Mouse (Mus musculus): ENCODE results near the gene Dusp12.

Dusp12 gene

DNA sequence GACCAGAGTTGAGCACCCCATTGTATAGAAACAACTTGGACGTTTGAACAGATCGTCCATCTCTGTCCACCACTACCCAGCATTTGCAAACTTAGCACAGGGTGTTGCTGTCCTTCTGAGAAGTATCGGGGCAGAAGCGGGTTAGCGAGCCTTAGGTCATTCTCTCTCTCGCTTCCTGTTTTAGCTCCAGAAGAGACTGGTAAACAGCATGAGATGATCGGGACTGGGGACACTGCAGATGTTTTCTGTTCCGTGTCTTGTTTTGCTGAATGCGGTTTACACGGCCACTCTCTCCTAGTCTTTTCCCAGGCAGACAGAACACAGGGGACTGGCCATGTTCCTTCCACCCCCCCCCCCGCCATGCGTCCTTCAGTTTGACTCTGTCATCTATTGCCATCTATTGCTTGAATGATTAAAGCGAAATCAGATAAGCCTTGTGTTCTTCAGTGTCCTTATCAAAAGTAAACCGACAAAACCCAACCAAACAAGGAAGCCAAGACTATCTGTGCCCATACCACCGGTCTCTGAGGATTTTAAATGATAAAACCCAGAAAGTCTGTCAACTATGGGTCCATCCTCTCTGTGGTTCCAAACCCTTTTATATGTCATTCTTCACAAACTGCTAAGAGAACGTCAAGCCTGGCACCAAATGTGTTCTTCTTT, 13.2 kb upstream of the Dusp12 start:
- DNase-seq (ENCODE audit: low spot score): no peak

- no peak for DNase-seq (ENCODE audit: low spot score)
These were observed 11.4 kb upstream of the Dusp12 start for GRCm38 (mm10) chr1:170896651-170897281.

DNA sequence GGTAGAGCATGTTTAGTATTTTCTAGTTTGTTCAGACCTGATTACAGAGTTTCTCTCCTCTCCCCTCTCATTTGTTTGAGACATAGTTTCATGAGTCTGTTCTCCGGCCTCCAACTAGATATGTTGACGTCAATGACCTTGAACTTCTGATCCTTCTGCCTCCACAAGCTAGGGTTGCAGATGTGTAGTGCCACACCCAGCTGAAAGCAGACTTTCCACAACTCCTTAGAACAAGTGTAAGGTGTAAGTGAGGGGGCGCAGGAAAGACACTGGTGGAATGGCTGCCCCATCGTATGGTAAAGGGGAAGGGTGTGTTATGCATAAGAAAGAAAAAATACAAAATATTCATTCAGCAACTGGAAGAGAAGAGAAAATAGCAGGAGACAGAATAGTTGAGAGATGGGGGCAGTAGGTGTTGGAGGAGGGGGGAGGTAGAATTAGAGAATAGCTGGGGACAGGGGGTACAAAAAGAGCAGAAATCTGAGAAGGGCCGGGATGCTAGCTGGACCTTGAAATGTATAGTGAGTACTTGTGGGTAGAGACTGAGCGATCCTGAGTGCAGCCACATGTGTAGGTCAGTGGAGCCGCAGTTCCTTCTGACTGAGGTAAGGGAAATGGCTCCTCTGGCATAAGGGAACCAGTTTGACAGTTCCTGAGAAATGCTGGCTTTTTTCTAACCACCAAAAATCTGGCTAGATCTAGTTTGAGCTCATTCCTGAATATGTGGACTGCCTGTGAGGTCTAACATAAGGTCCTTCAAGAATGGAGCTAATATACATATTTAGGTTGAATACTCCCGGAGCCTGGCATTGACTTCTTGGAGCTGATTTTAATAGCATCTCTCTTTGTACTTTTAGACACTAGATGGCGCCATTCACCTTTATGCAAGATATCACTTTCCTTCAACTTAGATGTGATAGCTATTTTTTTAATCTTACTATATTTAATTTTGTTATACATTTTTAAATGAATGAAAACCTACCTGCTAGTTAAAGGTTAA, 9.6 kb upstream of the Dusp12 start:
- no peak for DNase-seq (ENCODE audit: low spot score)

GRCm38 (mm10) chr1:170892279-170892678, 6.9 kb upstream of the Dusp12 start:
- DNase-seq (ENCODE audit: low spot score): no peak

GRCm38 (mm10) chr1:170891646-170892045, 6.3 kb upstream of the Dusp12 start:
- DNase-seq (ENCODE audit: low spot score): no peak

DNA sequence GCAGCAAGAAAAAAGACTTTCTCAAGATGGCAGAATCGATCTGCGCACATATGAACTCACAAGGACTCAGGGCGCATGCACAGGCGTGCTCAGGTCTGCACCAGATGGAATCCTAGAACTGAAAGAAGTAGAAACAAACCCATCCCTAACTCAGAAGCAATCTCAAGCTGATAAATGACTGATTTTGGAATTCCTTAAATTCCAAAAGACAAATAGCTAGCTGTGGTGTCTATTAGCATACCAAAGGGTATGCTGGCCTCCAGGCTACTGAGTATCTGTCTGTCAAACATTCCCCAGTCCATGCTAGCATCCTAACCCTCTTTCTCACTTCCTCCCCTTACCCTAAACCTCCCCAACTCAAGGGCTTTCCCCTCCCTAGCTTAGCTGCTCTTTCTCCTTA, 4.0 kb upstream of the Dusp12 start:
- DNase-seq (ENCODE audit: low spot score): no peak

DNA sequence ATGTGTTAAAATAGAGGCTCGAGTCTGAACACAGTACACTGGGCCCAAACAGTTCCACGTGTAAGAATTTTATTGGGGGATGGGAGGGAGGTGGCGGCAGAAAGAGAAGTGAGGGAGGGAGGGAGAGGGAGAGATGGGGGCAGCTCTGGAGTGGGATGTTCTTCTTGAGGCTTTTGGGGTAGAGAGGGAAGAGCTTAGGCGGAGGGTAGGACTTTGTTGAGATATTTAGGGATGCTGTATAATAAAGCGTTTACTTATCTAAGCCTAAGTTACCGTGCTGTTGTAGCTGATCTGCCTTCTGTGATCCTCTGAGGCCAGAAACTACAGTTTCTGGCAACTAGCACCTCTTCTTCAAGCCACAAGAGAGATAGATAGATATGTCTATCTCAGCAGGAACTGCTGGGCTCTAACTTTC, 711 bp upstream of the Dusp12 start:
- DNase-seq (ENCODE audit: low spot score): no peak

DNA sequence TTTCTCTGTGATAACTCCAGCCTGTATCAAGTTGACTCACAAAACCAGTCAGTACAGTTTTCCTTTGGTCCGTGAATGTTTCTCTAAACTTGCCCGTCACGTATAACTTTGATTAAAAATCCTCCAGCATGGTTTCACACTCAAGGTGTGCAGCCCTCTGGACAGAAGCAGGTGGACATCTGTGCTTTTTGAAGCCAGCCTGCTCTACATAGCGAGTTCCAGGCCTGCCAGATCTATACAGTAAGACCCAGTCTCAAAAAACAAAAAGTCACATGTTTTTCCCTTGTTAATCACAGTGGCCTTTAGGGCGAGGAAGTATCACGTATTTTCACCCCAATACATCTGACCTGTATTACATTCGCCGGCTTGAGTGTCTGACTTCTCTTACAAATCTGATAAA, 950 bp downstream of the Dusp12 start:
- DNase-seq (ENCODE audit: low spot score): no peak

GRCm38 (mm10) chr1:170882915-170883485, 2.3 kb downstream of the Dusp12 start:
- no peak for DNase-seq (ENCODE audit: low spot score)

DNA sequence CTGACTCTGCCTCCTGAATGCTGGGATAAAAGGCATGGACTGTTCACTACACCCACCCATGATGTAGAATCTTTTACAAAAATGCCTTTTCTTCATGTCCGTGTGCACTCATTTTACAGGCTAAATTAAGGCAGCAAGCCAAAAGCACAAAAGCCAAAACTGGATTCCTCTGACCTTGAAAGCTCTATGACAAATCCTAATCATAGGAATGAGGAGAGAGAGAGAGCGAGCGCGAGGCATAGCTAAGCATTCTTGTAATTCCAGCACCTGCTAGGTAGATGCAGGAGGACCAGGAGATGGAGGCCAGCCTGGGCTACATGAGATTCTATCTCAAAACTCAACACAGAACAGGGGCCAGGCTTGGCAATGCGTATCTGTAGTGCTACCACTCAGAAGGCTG, 8.4 kb downstream of the Dusp12 start:
- no peak for DNase-seq (ENCODE audit: low spot score)

GRCm38 (mm10) chr1:170875676-170876075, 9.7 kb downstream of the Dusp12 start:
- no peak for DNase-seq (ENCODE audit: low spot score)

GRCm38 (mm10) chr1:170871961-170872360, 13.4 kb downstream of the Dusp12 start:
- no peak for DNase-seq (ENCODE audit: low spot score)

DNA sequence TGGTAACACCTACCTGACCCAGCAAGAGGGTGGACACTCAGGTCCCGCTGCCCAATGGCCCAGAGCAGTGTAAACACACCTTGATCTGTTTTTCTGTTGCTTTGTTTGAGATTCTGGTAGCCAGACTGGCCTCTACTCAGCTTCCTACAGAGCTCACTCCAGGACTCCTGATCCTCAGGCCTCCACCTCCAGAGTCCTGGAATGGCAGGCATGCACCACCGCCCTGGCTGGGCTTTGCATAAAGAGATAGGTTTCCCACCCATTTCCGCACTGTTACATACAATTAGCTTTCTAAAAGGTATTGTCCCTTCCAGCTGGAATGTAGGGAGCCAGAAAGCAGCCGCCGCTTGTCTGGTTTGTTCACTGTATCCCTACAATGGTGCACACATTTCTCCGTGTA, 13.9 kb downstream of the Dusp12 start:
- no peak for DNase-seq (ENCODE audit: low spot score)

DNA sequence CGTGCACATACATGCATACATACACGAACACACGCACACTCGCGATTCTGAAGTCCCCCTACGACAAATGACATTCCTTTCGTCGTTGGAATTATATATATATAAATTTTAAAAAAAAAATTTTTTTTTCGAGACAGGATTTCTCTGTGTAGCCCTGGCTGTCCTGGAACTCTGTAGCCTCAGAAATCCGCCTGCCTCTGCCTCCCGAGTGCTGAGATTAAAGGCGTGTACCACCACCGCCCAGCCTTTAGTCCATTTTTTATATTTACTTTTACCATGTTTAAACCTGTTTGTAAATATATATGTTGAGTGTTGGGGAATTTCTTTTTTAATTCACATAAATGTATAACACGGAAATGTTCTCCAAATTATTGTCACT, 16.4 kb downstream of the Dusp12 start:
- no peak for DNase-seq (ENCODE audit: low spot score)

DNA sequence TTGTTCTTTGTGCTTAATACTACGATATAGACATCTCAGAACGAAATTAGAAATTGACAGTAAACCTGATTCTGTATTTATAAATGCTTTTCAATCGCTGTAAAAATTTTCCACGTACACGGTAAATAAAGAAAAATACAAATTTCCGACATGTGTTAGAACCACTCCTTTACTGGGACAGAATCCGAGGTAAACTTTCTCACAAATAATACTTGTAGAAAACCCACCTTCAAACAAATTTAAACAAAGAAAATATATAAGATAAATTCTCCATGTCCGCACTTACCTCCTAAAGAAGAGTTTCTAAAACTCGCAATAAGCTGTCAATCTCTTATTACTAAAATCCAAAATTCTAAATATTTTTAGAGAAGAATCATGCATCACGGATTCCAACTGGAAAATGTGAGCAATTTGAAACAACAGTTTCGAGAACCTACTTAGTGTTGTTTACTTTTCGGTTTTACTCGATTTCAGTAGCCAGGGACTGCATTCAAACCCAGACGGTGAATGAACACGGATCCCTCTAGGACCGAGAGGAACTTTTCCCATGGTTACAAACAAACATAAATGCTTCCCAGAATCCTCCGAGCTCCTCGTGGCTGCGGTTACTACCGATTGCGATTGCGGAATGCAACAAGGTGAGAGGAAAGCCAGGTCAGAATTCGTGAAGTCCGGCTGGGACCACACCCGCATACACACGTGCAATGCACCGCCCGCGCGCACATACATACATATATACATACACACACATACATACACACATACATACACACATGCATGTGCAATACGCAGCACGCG, 17.0 kb downstream of the Dusp12 start:
- DNase-seq (ENCODE audit: low spot score): peak; percentile 46

DNA sequence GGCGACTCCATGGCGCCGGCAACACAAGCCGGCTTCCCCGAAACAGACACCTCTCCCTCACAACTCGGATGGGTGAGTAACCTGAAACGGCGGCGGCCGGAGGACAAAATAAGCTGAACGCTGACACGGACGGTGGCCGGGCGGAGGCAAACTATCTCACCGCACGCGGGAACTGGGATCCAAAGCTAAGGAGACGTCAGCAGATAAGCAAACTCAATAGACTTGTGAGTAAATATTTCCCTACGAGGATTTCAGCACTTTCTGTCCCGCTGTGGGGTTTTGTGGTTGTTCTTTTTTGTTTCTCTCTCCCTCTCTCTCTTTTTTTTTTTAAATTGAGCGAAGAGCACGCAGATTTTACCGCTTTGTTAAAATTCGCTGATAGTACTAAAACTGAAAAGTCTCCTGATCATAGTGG, 17.6 kb downstream of the Dusp12 start, which contains the start of gene Atf6:
Gene Atf6, minus strand, starts transcription at position 81 of the 415 bp plus-strand sequence.
- peak; percentile 89 for DNase-seq (ENCODE audit: low spot score)

- DNase-seq (ENCODE audit: low spot score): peak; percentile 21
These were observed 18.2 kb downstream of the Dusp12 start for GRCm38 (mm10) chr1:170866992-170867690.

GRCm38 (mm10) chr1:170865406-170865805, 19.9 kb downstream of the Dusp12 start:
- no peak for DNase-seq (ENCODE audit: low spot score)

GRCm38 (mm10) chr1:170864754-170865153, 20.6 kb downstream of the Dusp12 start:
- DNase-seq (ENCODE audit: low spot score): no peak

DNA sequence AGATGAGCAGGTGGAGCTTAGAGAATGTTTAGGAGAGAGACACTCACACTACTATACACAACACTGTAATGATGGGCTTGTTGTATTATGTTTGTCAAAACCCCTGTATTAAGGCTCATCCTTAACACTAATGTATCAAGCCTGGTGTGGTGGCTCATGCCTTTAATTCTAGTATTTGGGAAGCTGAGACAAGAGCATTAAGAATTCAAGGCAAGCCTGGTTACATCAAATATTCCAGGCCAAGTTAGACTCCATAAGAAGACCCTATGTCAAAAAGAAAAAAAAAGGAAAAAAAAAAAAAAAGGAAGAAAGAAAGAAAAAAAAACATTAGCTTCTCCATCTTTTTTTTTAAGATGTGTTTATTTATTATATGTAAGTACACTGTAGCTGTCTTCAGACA, 21.1 kb downstream of the Dusp12 start:
- DNase-seq (ENCODE audit: low spot score): no peak

DNA sequence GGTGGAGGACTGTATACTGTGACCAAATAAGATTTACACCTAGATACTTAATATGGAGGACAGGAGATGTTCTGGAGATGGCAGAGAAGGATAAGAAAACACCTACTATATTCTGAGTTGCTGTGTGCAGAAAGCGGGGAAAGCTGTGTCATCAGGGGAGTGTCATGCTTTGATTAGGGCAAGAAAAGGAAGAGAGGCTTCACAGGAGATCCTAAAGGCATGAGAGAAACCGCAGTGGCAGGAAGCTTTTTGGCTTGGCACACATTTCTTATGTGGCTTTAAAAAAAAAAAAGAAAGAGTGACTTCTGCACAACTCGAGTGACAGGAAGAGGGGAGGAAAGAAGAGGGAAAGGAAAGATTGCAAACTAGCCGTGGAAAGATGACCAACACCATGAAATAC, 22.3 kb downstream of the Dusp12 start:
- DNase-seq (ENCODE audit: low spot score): no peak

All from spleen, adult 12 weeks (tissue).